Mouse (Mus musculus): ENCODE measurements around the gene Rin3. TPM values are rescaled to one million over a fixed set of nuclear protein-coding genes. Genes with fewer than 3 reads are reported as not detected.
"Not testable (repeated sequence)": the region's sequence is repeated elsewhere in the genome, so short reads cannot be mapped to it uniquely, and the experiment has no call there.

The Rin3 gene
- total and polyA plus RNA-seq, 2 experiments from 2014 or later, result 4.6 to 13.4 TPM

GRCm38 (mm10) chr12:102269144-102269543 is 13.7 kb upstream of the Rin3 start:
- no peak overlapping the region for H3K9ac ChIP-seq (replicated peaks; ENCODE audit: low read depth, low read length)
- H3K27me3 ChIP-seq (ENCODE audit: control insufficient read depth, insufficient read depth, low read length), result no peaks in the 10 kb centered on the region
- peaks cover 4% of the 10 kb centered on the region; the same call in 1 of the 2 replicates for H3K4me1 ChIP-seq (ENCODE audit: control insufficient read depth, insufficient read depth)
- no peaks in the 10 kb centered on the region for H3K9me3 ChIP-seq (replicated peaks; ENCODE audit: control insufficient read depth, low read length)
- no peak overlapping the region for H3K27ac ChIP-seq (ENCODE audit: low read depth)
- 44% methylated on average over 2 of the region's 2 CpGs for WGBS
- H3K36me3 ChIP-seq (replicated peaks; ENCODE audit: control insufficient read depth, insufficient read depth, low read length), result no peaks in the 10 kb centered on the region
- H3K4me2 ChIP-seq (ENCODE audit: low read depth, low read length), result no peak overlapping the region
- TF ChIP-seq CTCF (IDR thresholded peaks at IDR 0.05; ENCODE audit: low read depth) (no peak), EP300 (IDR thresholded peaks at IDR 0.05; ENCODE audit: low read depth) (no peak)
- no peak overlapping the region for H3K4me3 ChIP-seq (ENCODE audit: low read depth, low read length)
- no peak for DNase-seq (ENCODE audit: low spot score)
- no peak for ATAC-seq (ENCODE audit: insufficient read depth, low read depth)

GRCm38 (mm10) chr12:102270776-102271405 is 12.0 kb upstream of the Rin3 start:
- Histone ChIP-seq H3K4me1 (ENCODE audit: control insufficient read depth, insufficient read depth) (peaks cover 4% of the 10 kb centered on the region; the same call in 1 of the 2 replicates), H3K4me2 (ENCODE audit: low read depth, low read length) (no peak overlapping the region), H3K36me3 (replicated peaks; ENCODE audit: control insufficient read depth, insufficient read depth, low read length) (no peaks in the 10 kb centered on the region), H3K27ac (ENCODE audit: low read depth) (no peak overlapping the region), H3K9ac (replicated peaks; ENCODE audit: low read depth, low read length) (no peak overlapping the region), H3K9me3 (replicated peaks; ENCODE audit: control insufficient read depth, low read length) (no peaks in the 10 kb centered on the region), H3K27me3 (ENCODE audit: control insufficient read depth, insufficient read depth, low read length) (no peaks in the 10 kb centered on the region), H3K4me3 (ENCODE audit: low read depth, low read length) (no peak overlapping the region)
- no peak for ATAC-seq (ENCODE audit: insufficient read depth, low read depth)
- 63% methylated on average over 6 of the region's 6 CpGs for WGBS
- no peak for DNase-seq (ENCODE audit: low spot score)
- no peak for TF ChIP-seq CTCF (IDR thresholded peaks at IDR 0.05; ENCODE audit: low read depth)
- TF ChIP-seq EP300 (IDR thresholded peaks at IDR 0.05; ENCODE audit: low read depth), result no peak

DNA sequence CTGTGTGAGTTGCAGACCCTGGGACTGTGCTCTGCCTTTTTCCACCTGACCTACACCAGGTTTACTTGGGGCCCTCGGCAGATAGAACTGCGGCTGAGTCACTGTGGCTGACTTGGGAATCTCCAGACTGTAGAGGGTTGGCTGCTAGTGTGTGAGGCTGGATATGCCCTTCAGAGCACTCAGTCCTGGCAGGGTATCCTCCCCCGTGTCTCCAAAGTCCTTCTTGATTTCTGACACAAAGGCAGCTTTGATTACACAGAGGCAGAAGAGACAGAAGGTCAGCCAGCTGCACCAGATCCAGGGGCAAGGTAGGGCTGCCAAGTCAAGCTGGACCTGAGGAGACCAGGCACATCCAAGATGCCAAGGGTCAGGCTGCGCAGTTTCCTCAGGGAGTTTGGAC is 11.4 kb upstream of the Rin3 start:
- ATAC-seq (ENCODE audit: insufficient read depth, low read depth) (no peak), DNase-seq (ENCODE audit: low spot score) (no peak)
- peaks cover 4% of the 10 kb centered on the region; the same call in 1 of the 2 replicates for H3K4me1 ChIP-seq (ENCODE audit: control insufficient read depth, insufficient read depth)
- H3K27me3 ChIP-seq (ENCODE audit: control insufficient read depth, insufficient read depth, low read length), result no peaks in the 10 kb centered on the region
- no peak overlapping the region for H3K27ac ChIP-seq (ENCODE audit: low read depth)
- no peaks in the 10 kb centered on the region for H3K36me3 ChIP-seq (replicated peaks; ENCODE audit: control insufficient read depth, insufficient read depth, low read length)
- no peak overlapping the region for H3K4me3 ChIP-seq (ENCODE audit: low read depth, low read length)
- no peak overlapping the region for H3K9ac ChIP-seq (replicated peaks; ENCODE audit: low read depth, low read length)
- H3K9me3 ChIP-seq (replicated peaks; ENCODE audit: control insufficient read depth, low read length), result no peaks in the 10 kb centered on the region
- WGBS, result 58% methylated on average over 4 of the region's 4 CpGs
- no peak overlapping the region for H3K4me2 ChIP-seq (ENCODE audit: low read depth, low read length)
- no peak for TF ChIP-seq CTCF (IDR thresholded peaks at IDR 0.05; ENCODE audit: low read depth)

GRCm38 (mm10) chr12:102275833-102276443 is 6.9 kb upstream of the Rin3 start:
- H3K27me3 ChIP-seq (ENCODE audit: control insufficient read depth, insufficient read depth, low read length), result no peaks in the 10 kb centered on the region
- H3K9me3 ChIP-seq (replicated peaks; ENCODE audit: control insufficient read depth, low read length), result peaks cover 7% of the 10 kb centered on the region
- TF ChIP-seq EP300 (IDR thresholded peaks at IDR 0.05; ENCODE audit: low read depth) (no peak), CTCF (IDR thresholded peaks at IDR 0.05; ENCODE audit: low read depth) (no peak)
- H3K9ac ChIP-seq (replicated peaks; ENCODE audit: low read depth, low read length), result no peak overlapping the region
- ATAC-seq (ENCODE audit: insufficient read depth, low read depth) (no peak), DNase-seq (ENCODE audit: low spot score) (peak; percentile 56)
- H3K4me3 ChIP-seq (ENCODE audit: low read depth, low read length), result no peak overlapping the region
- 41% methylated on average over 7 of the region's 7 CpGs for WGBS
- no peaks in the 10 kb centered on the region for H3K36me3 ChIP-seq (replicated peaks; ENCODE audit: control insufficient read depth, insufficient read depth, low read length)
- H3K4me2 ChIP-seq (ENCODE audit: low read depth, low read length), result no peak overlapping the region
- peak overlapping the region; percentile 30; the same call in 1 of the 2 replicates for H3K27ac ChIP-seq (ENCODE audit: low read depth)
- peaks cover 2% of the 10 kb centered on the region; the same call in 1 of the 2 replicates for H3K4me1 ChIP-seq (ENCODE audit: control insufficient read depth, insufficient read depth)

DNA sequence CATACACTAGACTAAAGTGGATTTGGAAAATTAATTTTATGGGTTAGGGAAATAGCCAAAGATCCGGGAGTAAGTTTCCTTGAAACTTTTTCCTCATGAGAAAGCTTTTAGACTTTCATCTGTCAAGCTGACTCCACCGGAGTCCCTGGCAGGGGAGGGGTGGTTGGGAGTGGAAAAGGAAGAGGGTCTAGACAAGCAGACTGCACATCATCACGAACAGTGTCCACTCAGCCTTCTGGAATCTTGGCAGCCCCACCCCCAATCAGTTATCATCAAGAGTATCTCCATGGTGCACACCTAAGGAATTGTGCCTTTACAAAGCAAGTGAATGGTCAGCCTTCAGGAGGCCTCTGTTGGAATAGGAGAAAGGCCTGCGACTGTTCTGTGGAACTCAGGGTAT is 2.6 kb upstream of the Rin3 start:
- 65% methylated on average over 4 of the region's 4 CpGs for WGBS
- not testable (repeated sequence) for H3K9ac ChIP-seq (replicated peaks; ENCODE audit: low read depth, low read length); DNase-seq (ENCODE audit: low spot score); H3K27ac ChIP-seq (ENCODE audit: low read depth); H3K4me2 ChIP-seq (ENCODE audit: low read depth, low read length); ATAC-seq (ENCODE audit: insufficient read depth, low read depth); H3K36me3 ChIP-seq (replicated peaks; ENCODE audit: control insufficient read depth, insufficient read depth, low read length); H3K4me1 ChIP-seq (ENCODE audit: control insufficient read depth, insufficient read depth); H3K9me3 ChIP-seq (replicated peaks; ENCODE audit: control insufficient read depth, low read length); H3K4me3 ChIP-seq (ENCODE audit: low read depth, low read length); H3K27me3 ChIP-seq (ENCODE audit: control insufficient read depth, insufficient read depth, low read length)
